Mouse (Mus musculus): ENCODE measurements around the gene Fam186b.

- peak; percentile 20; the same call in 1 of the 2 replicates for TF ChIP-seq CTCF (IDR thresholded peaks at IDR 0.05; ENCODE audit: low read depth)
- TF ChIP-seq EP300 (optimal IDR thresholded peaks at IDR 0.05): no peak
These were observed 37.4 kb upstream of the Fam186b start for GRCm38 (mm10) chr15:99332921-99333675.

Data from stomach, postnatal 0 days (tissue).